In genomic region chr7:84382346-84382745, GRCm38 (mm10) we compare ENCODE assay signal across 19 mouse cellular contexts. TPM values are rescaled to one million over a fixed set of nuclear protein-coding genes. Genes with fewer than 3 reads are reported as not detected.
DNase-seq lines count a peak whose midpoint lies in the region; ATAC-seq lines count a peak whose summit lies in the region.
"Had no signal": no experiment of that assay in that cellular context is flagged by ENCODE, and none has a peak within 500 bp of the region (broad histone marks: within the 10 kb centered on the region; RNA-seq: fewer than 3 reads in every experiment).

No protein-coding gene starts in this region.

- H3K4me1 ChIP-seq in forebrain, embryonic 13.5 days, result peaks cover 10% of the 10 kb centered on the region
- no peaks in the 10 kb centered on the region for H3K4me1 ChIP-seq in forebrain, embryonic 16.5 days (replicated peaks; ENCODE audit: control insufficient read depth, insufficient read depth, low read length)
- H3K4me1 ChIP-seq in midbrain, embryonic 11.5 days (ENCODE audit: control insufficient read depth, insufficient read depth, low read length), result no peaks in the 10 kb centered on the region
- peaks cover 9% of the 10 kb centered on the region for H3K4me1 ChIP-seq in midbrain, embryonic 13.5 days (replicated peaks)
- H3K4me1 ChIP-seq: embryonic facial prominence, embryonic 13.5 days; embryonic facial prominence, embryonic 15.5 days; forebrain, embryonic 15.5 days had no signal

- H3K9me3 ChIP-seq in forebrain, embryonic 13.5 days (replicated peaks), result no peaks in the 10 kb centered on the region
- no peaks in the 10 kb centered on the region for H3K9me3 ChIP-seq in forebrain, embryonic 16.5 days (ENCODE audit: control insufficient read depth, low read length)
- no peaks in the 10 kb centered on the region for H3K9me3 ChIP-seq in midbrain, embryonic 11.5 days (ENCODE audit: control insufficient read depth, low read length)
- no peaks in the 10 kb centered on the region; the same call in 1 of the 2 replicates for H3K9me3 ChIP-seq in midbrain, embryonic 13.5 days
- H3K9me3 ChIP-seq: embryonic facial prominence, embryonic 13.5 days; embryonic facial prominence, embryonic 15.5 days; forebrain, embryonic 12.5 days; forebrain, embryonic 15.5 days had no signal

- 0 out of 2 replicates have a peak, but pooled peaks have one; percentile 36 for ATAC-seq in forebrain, embryonic 13.5 days
- ATAC-seq in forebrain, embryonic 16.5 days, result no peak; the same call in 1 of the 2 replicates
- no peak for ATAC-seq in midbrain, embryonic 11.5 days (ENCODE audit: low FRiP score)
- ATAC-seq in midbrain, embryonic 13.5 days, result no peak; the same call in 1 of the 2 replicates
- ATAC-seq: forebrain, embryonic 15.5 days had no signal

- H3K27me3 ChIP-seq in forebrain, embryonic 13.5 days, result no peaks in the 10 kb centered on the region
- H3K27me3 ChIP-seq in forebrain, embryonic 16.5 days (replicated peaks; ENCODE audit: control insufficient read depth, insufficient read depth, low read length), result no peaks in the 10 kb centered on the region
- H3K27me3 ChIP-seq in midbrain, embryonic 11.5 days (ENCODE audit: control insufficient read depth, insufficient read depth, low read length), result no peaks in the 10 kb centered on the region
- no peaks in the 10 kb centered on the region for H3K27me3 ChIP-seq in midbrain, embryonic 13.5 days
- H3K27me3 ChIP-seq: embryonic facial prominence, embryonic 13.5 days; embryonic facial prominence, embryonic 15.5 days; forebrain, embryonic 12.5 days; forebrain, embryonic 15.5 days had no signal

- no peak overlapping the region for H3K4me3 ChIP-seq in forebrain, embryonic 13.5 days
- no peak overlapping the region for H3K4me3 ChIP-seq in forebrain, embryonic 16.5 days (replicated peaks; ENCODE audit: low read length)
- H3K4me3 ChIP-seq in midbrain, embryonic 11.5 days (ENCODE audit: low read depth, low read length), result no peak overlapping the region
- no peak overlapping the region for H3K4me3 ChIP-seq in midbrain, embryonic 13.5 days (replicated peaks)
- H3K4me3 ChIP-seq: embryonic facial prominence, embryonic 13.5 days; embryonic facial prominence, embryonic 15.5 days; erythroblast, embryonic 14.5 days; forebrain, embryonic 12.5 days; forebrain, embryonic 15.5 days had no signal

- H3K9ac ChIP-seq in forebrain, embryonic 13.5 days, result no peak overlapping the region
- no peak overlapping the region for H3K9ac ChIP-seq in forebrain, embryonic 16.5 days (replicated peaks; ENCODE audit: low read depth, low read length)
- no peak overlapping the region for H3K9ac ChIP-seq in midbrain, embryonic 11.5 days (ENCODE audit: low read length)
- no peak overlapping the region for H3K9ac ChIP-seq in midbrain, embryonic 13.5 days (replicated peaks)
- H3K9ac ChIP-seq: embryonic facial prominence, embryonic 13.5 days; embryonic facial prominence, embryonic 15.5 days; forebrain, embryonic 12.5 days; forebrain, embryonic 15.5 days had no signal

- H3K36me3 ChIP-seq in forebrain, embryonic 13.5 days (ENCODE audit: poor library complexity, severe bottlenecking), result peaks cover 10% of the 10 kb centered on the region
- H3K36me3 ChIP-seq in forebrain, embryonic 16.5 days (ENCODE audit: control insufficient read depth, insufficient read depth), result no peaks in the 10 kb centered on the region; the same call in 1 of the 2 replicates
- no peaks in the 10 kb centered on the region for H3K36me3 ChIP-seq in midbrain, embryonic 11.5 days (ENCODE audit: control insufficient read depth, insufficient read depth, low read length)
- H3K36me3 ChIP-seq in midbrain, embryonic 13.5 days, result 0 out of 2 replicates have a peak, but pooled peaks cover 3% of the 10 kb centered on the region
- H3K36me3 ChIP-seq: embryonic facial prominence, embryonic 13.5 days; embryonic facial prominence, embryonic 15.5 days; forebrain, embryonic 15.5 days had no signal

- no peak overlapping the region for H3K27ac ChIP-seq in forebrain, embryonic 13.5 days
- no peak overlapping the region for H3K27ac ChIP-seq in forebrain, embryonic 16.5 days (ENCODE audit: low read length)
- no peak overlapping the region for H3K27ac ChIP-seq in midbrain, embryonic 11.5 days (ENCODE audit: low read depth, low read length)
- H3K27ac ChIP-seq in midbrain, embryonic 13.5 days, result no peak overlapping the region
- H3K27ac ChIP-seq: embryonic facial prominence, embryonic 13.5 days; embryonic facial prominence, embryonic 15.5 days; forebrain, embryonic 12.5 days; forebrain, embryonic 15.5 days had no signal

- no peak overlapping the region for H3K4me2 ChIP-seq in forebrain, embryonic 13.5 days
- H3K4me2 ChIP-seq in forebrain, embryonic 16.5 days (ENCODE audit: low read length), result no peak overlapping the region
- H3K4me2 ChIP-seq in midbrain, embryonic 11.5 days, result no peak overlapping the region
- H3K4me2 ChIP-seq in midbrain, embryonic 13.5 days (replicated peaks), result no peak overlapping the region
- H3K4me2 ChIP-seq: embryonic facial prominence, embryonic 13.5 days; embryonic facial prominence, embryonic 15.5 days; forebrain, embryonic 12.5 days; forebrain, embryonic 15.5 days had no signal

- peak; percentile 53 for DNase-seq in midbrain, embryonic 11.5 days (ENCODE audit: low spot score, missing footprints)
- DNase-seq: adrenal gland, adult 2 months; adrenal gland, postnatal 10 days; adrenal gland, postnatal 25 days; cerebellum, adult 11 months; cerebellum, adult 18-20 months; cerebellum, adult 8-10 months; cerebellum, adult 9-11 months; cerebellum, postnatal 14 days; cerebellum, postnatal 36 days; embryo, embryonic 11 days had no signal

- WGBS in forebrain, embryonic 13.5 days, result 94% methylated on average over 3 of the region's 3 CpGs
- WGBS in forebrain, embryonic 16.5 days, result 87% methylated on average over 3 of the region's 3 CpGs
- 90% methylated on average over 3 of the region's 3 CpGs for WGBS in midbrain, embryonic 11.5 days
- 88% methylated on average over 3 of the region's 3 CpGs for WGBS in midbrain, embryonic 13.5 days

RNA-seq across cellular contexts. Expression of gene Arnt2, which starts 27.6 kb away (rescaled TPM):
- 46.4 and 55.0 TPM in 2 replicates for polyA plus RNA-seq in forebrain, embryonic 13.5 days (2015; fragmentation: Nextera tagmentation; extraction: Ambion mirVana)
- 68.6 and 70.0 TPM in 2 replicates for polyA plus RNA-seq in forebrain, embryonic 16.5 days (2015; fragmentation: Nextera tagmentation; extraction: Ambion mirVana)
- polyA plus RNA-seq in midbrain, embryonic 11.5 days (2014; fragmentation: Nextera tagmentation; extraction: Ambion mirVana), result 34.9 and 36.4 TPM in 2 replicates
- 74.5 and 77.1 TPM in 2 replicates for polyA plus RNA-seq in midbrain, embryonic 13.5 days (2015; fragmentation: Nextera tagmentation; extraction: Ambion mirVana)
- polyA plus RNA-seq: erythroblast, embryonic 14.5 days had no signal
